Mouse (Mus musculus): ENCODE data around the gene Bcl2l12.
A peak's percentile ranks its signal among the peaks of the same experiment; 100 is the strongest.
"Not testable (repeated sequence)": the region's sequence is repeated elsewhere in the genome, so short reads cannot be mapped to it uniquely, and the experiment has no call there.

Bcl2l12 gene

GRCm38 (mm10) chr7:44998501-44998955 is at the start of gene Bcl2l12:
Gene Bcl2l12, minus strand, starts transcription at chr7:44998712.
- DNase-seq (ENCODE audit: low spot score in 2 of 2), result peak in 1 of 2 experiments; percentile 52

DNA sequence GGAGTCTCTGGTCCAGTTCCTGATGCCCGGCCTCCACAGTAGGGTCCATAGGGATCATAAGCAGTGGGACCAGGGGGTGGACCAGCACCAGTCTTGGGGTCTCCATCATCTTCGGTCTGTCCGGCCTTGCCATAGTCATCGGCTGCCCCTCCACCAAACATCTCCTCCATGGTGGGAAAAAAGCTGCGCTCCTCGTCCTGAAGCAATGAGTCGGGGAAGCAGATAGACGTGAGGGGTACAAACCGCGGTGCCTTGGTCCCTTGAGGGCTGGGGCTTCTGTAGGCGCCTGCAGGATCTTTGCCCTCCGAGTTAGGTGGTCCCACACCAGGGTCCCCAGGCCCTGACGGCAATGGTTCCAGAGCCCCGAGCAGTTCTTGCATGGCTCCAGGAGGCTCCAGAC is 49.0 kb upstream of the Bcl2l12 start:
- DNase-seq (ENCODE audit: low spot score in 2 of 2), result no peak

DNA sequence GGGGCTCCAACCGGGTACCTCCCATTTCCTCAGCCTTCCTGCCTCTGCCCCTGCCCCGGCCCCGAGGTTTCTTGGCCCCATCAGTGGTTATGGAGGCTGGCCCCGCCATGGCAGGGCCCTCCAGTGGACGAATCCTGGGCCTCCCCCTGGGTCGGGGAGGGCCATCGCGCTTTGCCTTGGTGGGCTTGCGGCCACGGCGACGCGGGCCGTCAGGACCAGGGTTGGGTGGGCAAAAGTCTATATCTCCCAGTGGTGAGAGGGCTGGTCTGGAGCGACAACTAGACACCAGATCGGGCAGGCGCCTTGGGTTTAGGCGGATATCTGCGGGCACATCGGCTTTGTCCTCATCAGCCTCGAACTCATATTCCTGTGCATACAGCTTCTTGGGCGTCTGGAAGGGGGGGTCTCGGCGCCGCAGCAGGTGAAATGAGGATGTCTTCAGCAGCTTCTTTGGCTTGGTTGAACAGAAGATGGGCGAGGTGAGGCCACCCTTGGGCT is 48.4 kb upstream of the Bcl2l12 start:
- DNase-seq (ENCODE audit: low spot score in 2 of 2), result no peak

DNA sequence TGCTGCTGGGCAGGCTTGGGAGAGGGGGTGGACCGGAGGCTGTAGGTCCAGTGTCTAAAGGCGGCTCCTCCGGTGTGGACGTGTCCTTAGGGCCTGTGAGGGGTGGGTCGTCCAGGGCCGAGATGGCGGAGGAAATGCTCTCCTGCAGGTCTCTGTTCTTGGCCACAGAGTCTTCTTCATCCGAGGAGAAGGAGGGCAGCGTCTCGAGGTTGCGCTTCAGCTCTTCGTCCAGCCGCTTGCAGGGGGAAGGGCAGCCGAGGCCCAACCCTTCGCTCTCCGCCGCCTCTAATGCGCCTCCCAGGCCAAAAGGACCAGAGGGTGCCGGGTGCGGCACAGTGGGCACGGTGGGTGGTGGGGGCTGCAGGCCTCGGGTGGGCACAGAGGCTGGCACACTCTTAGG is 47.2 kb upstream of the Bcl2l12 start:
- no peak for DNase-seq (ENCODE audit: low spot score in 2 of 2)

GRCm38 (mm10) chr7:45043307-45043706 is 44.8 kb upstream of the Bcl2l12 start:
- no peak for DNase-seq (ENCODE audit: low spot score in 2 of 2)

GRCm38 (mm10) chr7:45040851-45041250 is 42.3 kb upstream of the Bcl2l12 start:
- DNase-seq (ENCODE audit: low spot score in 2 of 2), result no peak

GRCm38 (mm10) chr7:45038411-45038810 is 39.9 kb upstream of the Bcl2l12 start:
- DNase-seq (ENCODE audit: low spot score in 2 of 2), result no peak

GRCm38 (mm10) chr7:45037720-45038361 is 39.3 kb upstream of the Bcl2l12 start:
- DNase-seq (ENCODE audit: low spot score in 2 of 2), result peak; percentile 36 to 65

GRCm38 (mm10) chr7:45036702-45037101 is 38.2 kb upstream of the Bcl2l12 start:
- DNase-seq (ENCODE audit: low spot score in 2 of 2), result no peak

DNA sequence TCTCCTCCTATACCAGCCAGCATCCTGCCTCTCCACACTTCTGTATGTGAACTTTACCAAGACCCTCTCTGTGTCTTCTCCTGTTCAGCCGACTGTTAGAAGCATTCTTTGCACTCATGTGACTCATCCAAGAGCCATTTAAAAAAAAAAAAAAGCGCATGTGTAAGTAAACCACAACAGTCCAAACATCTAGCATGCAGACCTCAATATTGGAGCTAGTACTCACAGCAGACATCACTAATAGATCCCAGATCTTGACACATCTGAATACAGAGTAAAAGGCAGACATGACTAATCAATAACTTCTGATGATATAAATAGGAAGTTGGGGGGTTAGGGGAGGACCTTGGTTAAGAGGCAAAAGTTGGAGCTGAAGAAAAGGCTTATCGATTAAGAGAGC is 37.1 kb upstream of the Bcl2l12 start:
- no peak for DNase-seq (ENCODE audit: low spot score in 2 of 2)

GRCm38 (mm10) chr7:45033722-45034359 is 35.3 kb upstream of the Bcl2l12 start:
- no peak for DNase-seq (ENCODE audit: low spot score in 2 of 2)

DNA sequence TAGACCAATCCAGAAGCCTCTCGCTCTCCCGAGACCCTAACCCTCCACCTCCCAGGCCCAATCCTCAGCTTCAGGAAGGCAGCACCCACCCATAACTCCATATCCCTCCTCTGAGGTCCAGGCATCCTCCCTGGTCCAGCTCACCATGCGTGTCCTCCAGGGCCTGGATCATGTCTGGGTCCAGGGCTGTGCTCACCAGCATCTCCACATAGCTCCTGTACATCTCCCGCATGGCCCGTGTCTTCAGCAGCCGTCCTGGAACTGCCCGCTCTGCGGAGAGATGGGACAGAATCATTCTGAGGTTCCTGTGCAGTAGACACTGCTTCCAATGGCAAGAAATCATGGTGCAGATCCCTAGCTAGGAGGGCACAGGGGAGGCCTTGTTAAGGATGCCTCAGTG is 32.3 kb upstream of the Bcl2l12 start:
- DNase-seq (ENCODE audit: low spot score in 2 of 2), result no peak

DNA sequence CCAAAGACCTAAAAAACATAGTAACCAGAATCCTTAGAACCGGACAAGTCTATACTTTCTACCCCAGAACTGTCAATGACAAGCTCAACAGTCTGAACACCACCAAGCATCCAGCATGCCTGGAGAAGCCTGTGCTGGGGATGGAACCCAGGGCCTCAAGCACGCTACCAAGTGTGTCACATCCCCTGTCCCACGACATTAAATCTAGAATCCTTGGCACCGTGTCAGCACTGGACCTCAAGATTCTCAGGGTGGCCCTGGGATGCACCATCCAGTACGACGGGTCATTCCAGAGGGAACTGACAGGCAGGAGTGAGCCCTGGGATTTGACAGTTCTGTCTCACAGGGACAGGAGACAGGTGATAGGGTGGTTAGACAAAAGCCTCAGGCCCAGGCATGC is 31.5 kb upstream of the Bcl2l12 start:
- DNase-seq (ENCODE audit: low spot score in 2 of 2), result no peak

- DNase-seq (ENCODE audit: low spot score in 2 of 2), result no peak
Measured at GRCm38 (mm10) chr7:45028351-45028750, 29.8 kb upstream of the Bcl2l12 start.

DNA sequence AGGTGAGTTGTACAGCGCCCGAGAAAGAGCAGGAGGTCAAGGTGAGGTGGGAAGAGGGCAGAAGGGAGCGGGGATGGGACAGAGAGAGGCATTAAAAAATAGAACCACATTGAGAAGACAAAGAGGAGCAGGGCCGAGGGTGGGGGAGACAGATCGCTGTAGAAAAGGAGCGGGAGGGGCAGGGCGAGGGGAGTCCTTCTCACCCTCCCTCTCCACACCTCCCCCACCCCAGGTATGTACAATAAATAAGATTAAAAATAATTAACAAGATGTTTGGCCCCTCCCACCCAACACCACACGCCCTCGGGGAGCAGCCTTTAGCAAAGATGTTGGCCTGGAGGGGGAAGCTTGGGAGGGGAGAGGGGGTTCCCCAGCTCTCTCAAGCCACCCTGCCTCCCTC is 29.2 kb upstream of the Bcl2l12 start:
- DNase-seq (ENCODE audit: low spot score in 2 of 2), result no peak

DNA sequence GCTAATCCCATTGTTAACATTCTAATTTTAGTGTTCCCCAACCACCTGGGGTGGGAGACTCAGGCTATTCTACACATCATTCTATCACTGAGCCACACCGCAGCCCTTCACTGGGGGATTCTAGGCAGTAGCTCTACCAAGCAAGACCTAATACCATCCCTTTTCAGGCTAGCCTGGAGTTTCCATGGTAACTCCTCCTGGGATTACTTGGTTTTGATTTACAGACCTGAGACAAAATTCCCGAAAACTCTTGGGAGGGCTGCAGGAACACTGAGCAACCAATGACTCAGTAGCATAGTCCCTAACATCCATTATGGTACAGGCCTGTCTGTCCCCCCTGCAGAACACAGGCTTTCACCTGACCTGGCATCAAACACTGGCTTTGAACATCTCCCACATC is 27.7 kb upstream of the Bcl2l12 start:
- no peak for DNase-seq (ENCODE audit: low spot score in 2 of 2)

DNA sequence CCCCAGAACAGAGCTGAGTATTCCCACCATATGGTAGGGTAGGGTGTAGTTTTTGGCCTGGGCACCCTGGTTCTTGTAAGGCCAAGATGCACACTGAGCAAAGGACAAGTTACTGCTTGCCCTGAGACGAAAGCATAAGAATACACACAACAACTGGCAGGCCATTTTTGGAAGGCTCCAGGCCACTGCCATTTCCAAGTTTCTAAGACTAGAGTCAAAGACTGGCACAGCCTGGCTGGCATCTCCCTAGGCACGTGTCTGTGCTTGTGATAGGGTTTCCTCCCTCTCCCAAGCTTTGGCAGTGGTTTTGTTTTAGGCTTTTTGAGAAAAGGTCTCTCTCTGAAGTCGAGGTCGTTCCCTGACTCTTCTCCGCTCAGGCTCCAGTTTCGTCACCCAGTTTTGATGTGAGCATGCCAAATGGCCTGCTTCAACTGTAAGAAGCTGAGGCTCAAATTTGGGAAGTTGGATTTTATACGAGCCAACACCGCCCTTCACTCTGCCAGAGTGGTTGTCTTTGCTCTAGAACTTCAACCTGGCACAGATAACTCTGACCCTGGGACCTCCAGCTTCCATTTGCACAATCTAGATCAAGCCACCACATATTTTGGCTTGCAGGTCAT is 27.2 kb upstream of the Bcl2l12 start:
- no peak for DNase-seq (ENCODE audit: low spot score in 2 of 2)

DNA sequence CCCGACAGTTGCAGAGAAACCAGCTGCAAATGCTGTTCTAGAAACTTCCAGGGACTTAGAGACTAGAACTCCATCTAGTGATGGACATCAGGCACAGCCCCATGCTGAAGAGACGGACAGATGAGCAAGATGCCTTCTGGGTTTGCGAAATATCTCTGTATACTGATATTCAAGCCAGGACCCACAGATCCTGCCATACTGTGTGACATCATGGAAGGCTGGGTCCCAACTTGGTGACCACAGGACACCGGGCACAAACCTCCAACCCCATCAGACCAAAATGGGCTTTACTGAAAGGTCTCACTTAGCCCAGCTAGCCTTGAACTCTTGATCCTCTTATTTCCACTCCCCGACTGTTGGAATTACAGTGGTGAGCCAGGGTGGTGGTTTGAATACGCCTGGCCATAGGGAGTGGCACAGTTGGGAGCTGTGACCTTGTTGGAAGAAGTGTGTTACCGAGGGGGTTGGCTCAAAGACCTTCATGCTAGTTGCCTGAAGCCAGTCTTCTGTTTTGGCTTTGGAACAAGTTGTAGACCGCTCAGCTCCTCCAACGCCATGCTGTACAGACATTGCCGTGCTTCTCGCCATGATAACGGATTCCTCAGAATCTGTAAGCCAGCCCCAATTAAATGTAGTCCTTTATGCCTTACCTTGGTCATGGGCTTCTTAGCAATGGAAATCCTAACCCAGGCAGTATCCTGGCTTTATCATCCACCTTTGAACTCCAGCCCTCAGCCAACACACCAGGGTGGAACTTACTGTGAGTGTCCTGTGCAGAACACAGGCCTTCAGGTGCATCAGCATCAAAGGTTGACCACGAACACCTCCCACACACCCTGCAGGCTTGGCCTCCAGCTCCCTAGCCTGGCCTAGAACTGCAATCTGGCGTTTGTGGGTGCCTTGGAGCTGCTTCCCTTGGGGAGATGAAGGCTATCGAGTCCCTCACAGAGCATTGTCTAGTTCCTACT is 26.1 kb upstream of the Bcl2l12 start:
- no peak for DNase-seq (ENCODE audit: low spot score in 2 of 2)

DNA sequence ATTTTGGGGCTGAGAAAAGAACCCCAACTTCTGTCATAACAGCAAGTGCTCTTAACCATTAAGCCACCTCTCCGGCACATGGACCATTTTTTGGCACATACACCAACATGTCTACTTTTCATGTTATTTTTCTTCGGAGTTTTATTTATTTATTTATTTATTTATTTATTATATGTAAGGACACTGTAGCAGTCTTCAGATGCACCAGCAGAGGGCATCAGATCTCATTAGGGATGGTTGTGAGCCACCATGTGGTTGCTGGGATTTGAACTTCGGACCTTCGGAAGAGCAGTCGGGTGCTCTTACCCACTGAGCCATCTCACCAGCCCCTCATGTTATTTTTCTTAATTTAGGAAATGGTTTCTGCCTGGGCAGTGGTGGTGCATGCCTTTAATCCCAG is 25.2 kb upstream of the Bcl2l12 start:
- DNase-seq (ENCODE audit: low spot score in 2 of 2), result not testable (repeated sequence)

DNA sequence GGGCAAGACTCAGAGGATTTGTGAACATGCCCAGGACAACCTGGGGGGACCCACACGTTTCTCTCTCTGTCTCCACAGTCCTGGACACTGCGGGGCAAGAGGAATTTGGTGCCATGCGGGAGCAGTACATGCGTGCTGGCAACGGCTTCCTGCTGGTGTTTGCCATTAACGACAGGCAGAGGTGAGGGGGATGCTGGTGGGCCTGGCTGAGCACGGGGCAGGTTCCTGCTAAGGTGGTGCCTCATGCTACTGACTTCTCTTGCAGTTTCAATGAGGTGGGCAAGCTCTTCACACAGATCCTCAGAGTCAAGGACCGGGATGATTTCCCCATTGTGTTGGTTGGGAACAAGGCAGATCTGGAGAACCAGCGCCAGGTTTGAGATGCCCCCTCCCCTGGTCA is 21.7 kb upstream of the Bcl2l12 start:
- no peak for DNase-seq (ENCODE audit: low spot score in 2 of 2)

- DNase-seq (ENCODE audit: low spot score in 2 of 2), result no peak
Measured at GRCm38 (mm10) chr7:45019031-45019571, 20.6 kb upstream of the Bcl2l12 start.

All from cerebellum, postnatal 4 days (tissue).